Mouse (Mus musculus) G1E (cell line): ENCODE results near the gene Fmnl2.

ENCODE experiments used
- CTCF ChIP-seq: IDR thresholded peaks from 2 replicates; pipeline ENCODE4 v1.5.1; 2012; ENCODE audit warnings: low read depth, low read length, inconsistent platforms, mixed read lengths
- GATA1 ChIP-seq: IDR thresholded peaks from 2 replicates; pipeline ENCODE4 v1.6.1; 2012; ENCODE audit warnings: borderline replicate concordance, low read length, inconsistent platforms, mixed read lengths
- GATA2 ChIP-seq: IDR thresholded peaks from 2 replicates; pipeline ENCODE4 v1.6.1; 2012; ENCODE audit warnings: low read depth, low read length, inconsistent platforms, borderline replicate concordance

GRCm38 (mm10) chr2:53106472-53106871 lies 248.8 kb downstream of the Fmnl2 start:
- TF ChIP-seq GATA1, result no peak
- TF ChIP-seq CTCF, result no peak
- TF ChIP-seq GATA2, result no peak
